Mouse (Mus musculus): ENCODE results near the gene Smim20. TPM values are rescaled to one million over a fixed set of nuclear protein-coding genes. Genes with fewer than 3 reads are reported as not detected.

Gene Smim20
- total RNA-seq, 2 experiments from 2014 or later: 95.9 to 107 TPM

- intact Hi-C loops (cut with DNase I): no loop called here
- no peak for DNase-seq
Observed at GRCm38 (mm10) chr5:53302895-53303670, 36.2 kb downstream of the Smim20 start.

DNA sequence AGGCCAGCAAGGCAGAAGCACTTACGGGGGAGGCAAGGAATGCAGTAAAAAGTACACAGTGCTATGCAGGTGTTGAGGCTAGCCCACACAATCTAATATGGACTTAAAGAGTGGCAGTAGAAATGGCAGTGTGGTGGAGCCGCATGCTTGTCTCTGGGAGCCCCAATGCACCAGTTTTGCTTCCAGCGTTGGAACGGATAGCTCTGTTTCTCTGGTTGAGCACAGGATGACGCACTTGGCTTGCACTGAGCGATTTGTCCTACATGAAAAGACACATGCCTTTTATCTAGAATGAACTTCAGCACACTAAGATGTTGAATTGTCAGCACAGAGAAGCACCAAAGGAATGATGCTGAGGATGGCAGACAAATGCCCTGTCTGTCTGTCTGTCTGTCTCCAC is 37.1 kb downstream of the Smim20 start:
- no peak for DNase-seq

DNA sequence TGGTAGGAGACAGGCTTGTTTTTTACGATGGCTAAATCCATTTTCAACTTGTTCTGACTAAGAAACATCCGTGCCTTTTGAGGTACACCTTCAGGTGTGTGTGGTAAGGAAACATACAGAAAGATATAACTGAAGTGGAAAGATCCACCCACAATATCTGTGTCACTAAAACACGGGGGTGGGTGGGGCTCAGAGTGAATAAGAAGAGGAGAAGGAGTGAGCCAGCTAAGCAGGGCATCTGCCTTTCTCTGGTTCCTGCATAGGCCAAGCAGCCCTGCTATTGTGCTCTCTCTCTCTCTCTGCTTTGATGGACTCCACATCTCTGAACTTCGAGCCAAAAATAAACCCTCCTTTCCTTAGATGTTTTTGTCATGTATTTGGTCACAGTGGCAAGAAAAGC is 38.1 kb downstream of the Smim20 start:
- DNase-seq: no peak
- intact Hi-C loops (cut with DNase I): no loop called here

More for the DNA sequence above, 37.1 kb downstream of the Smim20 start:
- intact Hi-C loops (cut with DNase I): no loop called here

DNA sequence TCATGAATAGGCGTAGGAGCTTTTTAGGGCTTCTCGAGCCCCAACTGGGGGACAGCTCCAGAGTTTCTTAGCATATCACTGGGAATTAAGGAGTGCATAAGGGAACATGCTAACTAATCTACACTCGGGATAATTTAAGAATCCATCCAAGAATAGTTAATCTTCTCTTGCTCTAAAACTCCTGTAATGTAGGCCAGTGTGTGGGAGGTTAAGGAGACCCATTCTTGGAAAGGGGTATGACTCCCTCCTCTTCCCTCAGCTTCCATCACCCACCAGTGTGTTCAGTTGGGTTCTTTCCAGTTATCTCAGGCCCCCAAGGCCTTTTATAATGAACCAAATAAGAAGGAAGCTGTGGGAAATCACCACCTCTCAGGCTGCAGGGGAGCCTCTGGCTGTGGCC is 40.0 kb downstream of the Smim20 start:
- intact Hi-C loops (cut with DNase I): no loop called here
- DNase-seq: no peak

GRCm38 (mm10) chr5:53307437-53307836 is 40.6 kb downstream of the Smim20 start:
- intact Hi-C loops (cut with DNase I): no loop called here
- DNase-seq: no peak

DNA sequence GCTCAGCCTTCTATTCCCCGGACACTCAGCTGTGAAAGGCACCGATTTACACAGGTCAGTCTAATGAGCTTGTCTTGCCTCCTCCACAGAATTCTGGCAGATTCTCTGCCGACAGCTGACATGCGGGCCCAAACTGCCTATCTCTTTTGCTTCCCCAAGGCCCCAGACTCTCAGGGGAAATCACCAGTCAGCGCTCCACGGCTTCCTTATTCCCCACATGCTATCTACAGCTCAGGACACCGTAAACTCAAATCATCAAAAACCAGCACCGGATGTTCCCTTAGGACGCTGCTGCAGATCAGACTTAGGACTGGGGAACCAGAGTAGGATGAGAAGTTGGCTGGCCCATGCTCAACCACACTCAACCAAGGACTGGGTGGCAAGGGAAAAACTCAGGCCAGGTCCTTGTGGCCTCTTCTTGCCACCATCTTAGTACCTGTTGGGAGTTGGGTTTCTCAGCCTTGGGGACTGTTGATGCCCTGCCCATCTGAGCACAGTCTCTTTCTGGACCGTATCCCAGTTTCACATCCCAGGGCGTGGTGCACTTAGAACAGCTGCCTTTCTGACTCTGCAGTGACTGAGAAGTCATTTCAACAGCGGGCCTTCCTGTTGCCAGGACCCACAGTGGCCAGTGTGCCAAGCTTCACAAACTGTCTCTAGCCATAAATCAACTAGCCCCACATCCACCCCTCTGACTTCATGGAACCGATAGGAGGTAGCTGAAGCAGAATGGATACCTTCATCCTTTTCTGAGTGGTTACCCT is 47.7 kb downstream of the Smim20 start:
- peak; percentile 26 to 39 for DNase-seq
- intact Hi-C loops (cut with DNase I): no loop called here

GRCm38 (mm10) chr5:53315829-53316228 is 48.9 kb downstream of the Smim20 start:
- intact Hi-C loops (cut with DNase I): no loop called here

DNA sequence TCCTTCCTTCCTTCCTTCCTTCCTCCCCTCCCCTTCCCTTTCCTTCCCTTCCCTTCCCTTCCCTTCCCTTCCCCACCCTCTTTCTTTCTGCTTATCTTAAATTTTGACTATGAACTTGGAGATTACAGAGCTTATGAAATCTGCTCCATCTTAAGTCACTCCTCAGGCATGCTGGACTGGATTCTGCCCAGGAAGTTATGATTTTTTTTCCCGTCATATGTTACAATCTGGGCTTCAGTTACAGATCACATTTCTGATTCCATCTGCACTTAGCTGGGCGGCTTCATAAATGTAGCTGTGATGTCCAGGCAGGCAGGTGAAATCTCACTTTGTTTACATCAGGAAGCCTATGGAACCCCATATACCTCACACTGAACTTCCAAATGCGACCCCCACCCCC is 50.5 kb downstream of the Smim20 start:
- intact Hi-C loops (cut with DNase I): no loop called here
- no peak for DNase-seq

More at GRCm38 (mm10) chr5:53315829-53316228, 48.9 kb downstream of the Smim20 start:
- no peak for DNase-seq

DNA sequence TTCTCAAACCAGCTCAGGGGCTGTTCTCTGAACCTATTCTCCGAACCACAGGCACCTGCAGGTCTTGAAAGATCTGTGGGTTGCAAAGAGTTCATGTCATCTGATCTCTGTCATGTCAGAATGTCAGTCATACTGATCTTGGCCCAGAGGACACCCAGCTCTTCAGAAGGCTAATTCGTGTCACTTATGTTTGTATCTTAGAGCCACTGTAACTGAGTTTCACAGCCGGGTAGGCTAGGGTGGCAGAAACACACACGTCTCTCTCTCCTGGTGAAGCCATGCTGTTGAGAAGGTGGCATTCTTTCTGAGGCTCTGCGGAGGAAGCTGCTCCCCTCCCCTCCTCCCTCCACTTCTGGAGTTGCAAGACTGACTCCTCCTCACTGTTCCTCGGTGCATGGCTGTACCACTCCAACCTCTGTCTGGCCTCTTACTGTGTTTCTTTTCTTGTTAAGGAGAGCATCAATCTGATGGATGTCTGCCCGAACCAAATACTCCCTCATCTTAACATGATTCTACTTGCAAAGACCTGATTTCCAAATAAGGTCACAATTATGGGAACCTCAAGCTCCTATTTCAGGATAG is 51.1 kb downstream of the Smim20 start:
- intact Hi-C loops (cut with DNase I): no loop called here
- no peak for DNase-seq

DNA sequence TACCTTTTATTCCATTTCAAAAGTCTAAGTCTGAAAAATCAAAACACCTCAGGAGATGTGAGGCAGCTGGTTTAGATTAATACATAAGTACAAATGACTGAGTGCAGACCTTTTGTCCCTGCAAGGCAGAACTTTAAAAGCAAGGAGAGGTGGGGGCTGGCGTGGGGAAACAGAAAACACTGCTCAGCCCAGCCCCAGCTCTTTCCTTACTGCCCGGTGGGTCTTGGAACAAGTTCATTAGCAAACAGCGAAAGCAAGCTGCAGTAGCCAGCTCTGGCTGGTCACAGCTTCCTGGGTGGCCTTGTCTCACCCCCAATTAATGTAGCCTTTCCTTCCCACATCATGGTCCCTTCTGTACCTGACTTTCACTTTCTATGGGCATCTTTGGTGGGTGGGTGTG is 53.4 kb downstream of the Smim20 start:
- intact Hi-C loops (cut with DNase I): no loop called here
- DNase-seq: no peak

DNA sequence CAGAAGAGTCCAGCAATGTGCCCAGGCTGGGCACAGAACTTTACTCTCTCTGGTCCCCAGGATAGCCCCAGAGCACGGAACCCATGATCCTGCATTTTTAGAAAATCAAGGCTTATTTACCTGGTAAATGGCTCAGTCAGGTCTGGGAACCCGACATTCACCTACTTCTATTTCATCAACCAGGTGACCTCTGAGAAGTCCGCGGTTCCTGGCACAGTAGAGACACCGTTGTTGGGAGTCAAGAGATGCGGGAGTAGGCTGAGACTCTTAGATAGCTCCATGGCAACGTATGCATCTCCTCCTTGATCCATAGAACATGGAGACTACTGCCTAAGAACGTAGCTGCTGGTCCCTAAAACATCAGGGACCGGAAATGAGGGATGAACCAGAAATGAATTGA is 55.0 kb downstream of the Smim20 start:
- intact Hi-C loops (cut with DNase I): no loop called here
- DNase-seq: no peak

DNA sequence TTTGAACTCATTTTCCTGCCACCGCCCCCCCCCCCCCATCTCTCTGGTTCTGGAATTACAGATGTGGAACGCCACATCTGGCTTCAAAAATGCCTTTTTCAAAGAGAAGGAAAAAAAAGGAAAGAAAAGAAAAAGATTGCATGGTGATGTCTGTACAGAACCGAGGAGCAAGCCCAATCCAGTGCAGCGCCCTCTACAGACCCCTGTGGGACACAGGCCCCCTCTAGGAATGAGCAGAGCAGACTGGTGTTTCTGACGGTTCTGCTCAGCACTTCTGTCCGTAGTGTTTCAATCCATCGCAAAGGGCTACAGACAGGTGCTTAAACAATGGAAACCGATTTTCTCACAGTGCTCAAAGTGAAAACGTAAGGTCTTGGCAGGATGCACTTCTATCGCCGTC is 55.6 kb downstream of the Smim20 start:
- intact Hi-C loops (cut with DNase I): no loop called here
- no peak for DNase-seq

DNA sequence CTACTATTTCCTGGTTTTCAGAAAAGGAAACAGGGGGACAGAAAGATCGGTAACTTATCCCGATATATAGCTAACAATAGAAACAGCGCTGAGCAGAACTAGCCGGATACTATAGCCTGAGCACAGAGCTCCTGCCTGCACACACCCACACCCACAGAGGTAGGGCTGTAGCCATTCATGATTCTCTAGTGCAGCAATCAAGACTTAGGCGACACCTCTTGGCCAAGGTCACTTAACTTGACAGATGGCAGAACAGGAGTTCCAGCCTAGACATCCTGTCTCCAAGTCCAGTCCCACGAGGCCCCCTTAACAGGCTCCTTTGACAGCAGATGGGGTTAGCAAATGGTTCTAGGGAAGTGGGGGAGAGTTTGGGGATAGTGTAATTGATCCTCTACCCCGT is 56.2 kb downstream of the Smim20 start:
- intact Hi-C loops (cut with DNase I): no loop called here
- DNase-seq: no peak

GRCm38 (mm10) chr5:53324256-53324655 is 57.4 kb downstream of the Smim20 start:
- intact Hi-C loops (cut with DNase I): no loop called here
- no peak for DNase-seq

GRCm38 (mm10) chr5:53324791-53325190 is 57.9 kb downstream of the Smim20 start:
- intact Hi-C loops (cut with DNase I): loop anchor here (5.0 kb wide), 1 partner anchor 788 kb away; no protein-coding TSS in a partner anchor

GRCm38 (mm10) chr5:53326023-53326422 is 59.1 kb downstream of the Smim20 start:
- intact Hi-C loops (cut with DNase I): loop anchor here (1.0 to 5.0 kb wide), 2 partner anchors 346 to 786 kb away; no protein-coding TSS in a partner anchor

More at GRCm38 (mm10) chr5:53324791-53325190, 57.9 kb downstream of the Smim20 start:
- DNase-seq: no peak

GRCm38 (mm10) chr5:53326491-53326890 is 59.6 kb downstream of the Smim20 start:
- DNase-seq: no peak
- intact Hi-C loops (cut with DNase I): loop anchor here (1.0 to 5.0 kb wide), 2 partner anchors 346 to 786 kb away; no protein-coding TSS in a partner anchor

More at GRCm38 (mm10) chr5:53326023-53326422, 59.1 kb downstream of the Smim20 start:
- peak; percentile 73 to 79 for DNase-seq

Measured in heart, postnatal 36 days (tissue).